Mouse (Mus musculus) frontal cortex, adult 2 months (tissue): ENCODE results near the gene Swap70. TPM values are rescaled to one million over a fixed set of nuclear protein-coding genes. Genes with fewer than 3 reads are reported as not detected.
"Not testable (repeated sequence)": the region's sequence is repeated elsewhere in the genome, so short reads cannot be mapped to it uniquely, and the experiment has no call there.

ENCODE experiments used
- DNase-seq, 2 experiments: peaks; one replicate each; pipeline ENCODE4 v3.0.0; 2022; ENCODE audit warnings: low spot score in 1 of 2; ENCODE audit errors: extremely low spot score in 1 of 2
- polyA plus RNA-seq: library from polyadenylated mRNA; depleted of rRNA; stranded (reverse); fragments of >200 nt; gene quantifications from 2 replicates; pipeline ENCODE4 v1.2.3, GENCODE M21; 2012; rRNA removed

Gene Swap70
- 11.8 and 12.0 TPM in 2 replicates for polyA plus RNA-seq

- peak; percentile 8 to 62 for DNase-seq
Observed at GRCm38 (mm10) chr7:110221586-110222481, at the start of gene Swap70. Swap70 (plus strand) TSS chr7:110221711.

GRCm38 (mm10) chr7:110179208-110179607 lies 42.3 kb upstream of the Swap70 start:
- DNase-seq, result no peak

- DNase-seq, result no peak
Observed at GRCm38 (mm10) chr7:110180613-110181012, 40.9 kb upstream of the Swap70 start.

GRCm38 (mm10) chr7:110181446-110181845 lies 40.1 kb upstream of the Swap70 start:
- DNase-seq, result no peak

GRCm38 (mm10) chr7:110184608-110185007 lies 36.9 kb upstream of the Swap70 start:
- no peak for DNase-seq

GRCm38 (mm10) chr7:110189951-110190350 lies 31.6 kb upstream of the Swap70 start:
- no peak for DNase-seq

- no peak for DNase-seq
Observed at GRCm38 (mm10) chr7:110193186-110193585, 28.3 kb upstream of the Swap70 start.

- no peak for DNase-seq
Observed at GRCm38 (mm10) chr7:110197176-110197575, 24.3 kb upstream of the Swap70 start.

- no peak for DNase-seq
Observed at GRCm38 (mm10) chr7:110201933-110202332, 19.6 kb upstream of the Swap70 start.

- no peak for DNase-seq
Observed at GRCm38 (mm10) chr7:110204208-110204607, 17.3 kb upstream of the Swap70 start.

GRCm38 (mm10) chr7:110208341-110208740 lies 13.2 kb upstream of the Swap70 start:
- no peak for DNase-seq

GRCm38 (mm10) chr7:110209422-110209821 lies 12.1 kb upstream of the Swap70 start:
- no peak for DNase-seq

- DNase-seq, result no peak
Observed at GRCm38 (mm10) chr7:110211025-110211424, 10.5 kb upstream of the Swap70 start.

- DNase-seq, result no peak
Observed at GRCm38 (mm10) chr7:110214882-110215281, 6.6 kb upstream of the Swap70 start.

GRCm38 (mm10) chr7:110221051-110221585 lies 393 bp upstream of the Swap70 start:
- DNase-seq, result no peak

- DNase-seq, result no peak
Observed at GRCm38 (mm10) chr7:110222583-110223182, 1.2 kb downstream of the Swap70 start.

GRCm38 (mm10) chr7:110223727-110224510 lies 2.4 kb downstream of the Swap70 start:
- DNase-seq, result no peak

- no peak for DNase-seq
Observed at GRCm38 (mm10) chr7:110226484-110226883, 5.0 kb downstream of the Swap70 start.

GRCm38 (mm10) chr7:110229967-110230366 lies 8.5 kb downstream of the Swap70 start:
- DNase-seq, result no peak

- not testable (repeated sequence) for DNase-seq
Observed at GRCm38 (mm10) chr7:110231127-110231526, 9.6 kb downstream of the Swap70 start.

GRCm38 (mm10) chr7:110236085-110236484 lies 14.6 kb downstream of the Swap70 start:
- no peak for DNase-seq
